Mouse (Mus musculus) liver, adult 2 months (tissue): ENCODE data around the gene Thoc2.

Source experiments
- CTCF ChIP-seq: fragments of 200-500 bp; IDR thresholded peaks from 2 replicates; pipeline ENCODE4 v1.5.1; 2011; ENCODE audit warnings: low read depth, low read length, control low read depth
- POLR2A ChIP-seq: fragments of 200-500 bp; IDR thresholded peaks from 2 replicates; pipeline ENCODE4 v1.6.1; 2011; ENCODE audit warnings: low read length, control low read depth; ENCODE audit not compliant: insufficient read depth; ENCODE audit errors: extremely low read depth

GRCm38 (mm10) chrX:41912061-41912401 is 8.4 kb downstream of the Thoc2 start:
- TF ChIP-seq POLR2A (no peak), CTCF (no peak)
